Mouse (Mus musculus): ENCODE results near the gene Atg9a. TPM values are rescaled to one million over a fixed set of nuclear protein-coding genes. Genes with fewer than 3 reads are reported as not detected.
A peak's percentile ranks its signal among the peaks of the same experiment; 100 is the strongest.

Atg9a gene
- polyA plus RNA-seq, 1 experiment from 2014 or later: 26.2 TPM

DNA sequence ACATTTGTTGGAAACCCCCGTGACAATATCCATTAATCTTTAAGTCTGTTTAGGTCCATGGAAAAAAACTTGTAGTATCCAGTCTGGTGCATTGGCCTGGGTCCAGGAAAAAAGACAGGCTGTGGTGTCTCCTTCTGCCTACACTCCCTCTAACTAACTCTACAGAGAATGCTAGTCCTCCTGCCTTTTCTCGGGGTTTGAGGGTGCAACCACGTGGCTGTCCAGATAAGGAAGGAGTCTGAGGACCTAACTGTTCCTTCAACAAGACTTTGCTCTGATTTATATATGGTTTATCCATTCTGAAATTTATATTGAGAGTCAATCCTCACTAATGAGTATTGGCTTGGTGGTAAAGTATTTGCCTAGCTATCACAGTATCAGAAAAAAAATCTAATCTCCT lies 36.2 kb downstream of the Atg9a start:
- ATAC-seq: no peak
- 30% methylated on average over 3 of the region's 3 CpGs for WGBS (ENCODE audit: insufficient replicate concordance)

GRCm38 (mm10) chr1:75148727-75149126 lies 43.3 kb downstream of the Atg9a start:
- Histone ChIP-seq H3K4me2 (no peak overlapping the region), H3K36me3 (peaks cover 65% of the 10 kb centered on the region), H3K4me3 (no peak overlapping the region), H3K9ac (no peak overlapping the region), H3K4me1 (peaks cover 43% of the 10 kb centered on the region), H3K27ac (no peak overlapping the region), H3K9me3 (replicated peaks) (no peaks in the 10 kb centered on the region), H3K27me3 (replicated peaks) (no peaks in the 10 kb centered on the region)
- ATAC-seq: no peak
- 86% methylated on average over 4 of the region's 4 CpGs for WGBS (ENCODE audit: insufficient replicate concordance)

More for the DNA sequence above, 36.2 kb downstream of the Atg9a start:
- Histone ChIP-seq H3K9me3 (replicated peaks) (no peaks in the 10 kb centered on the region), H3K4me3 (no peak overlapping the region), H3K27ac (no peak overlapping the region), H3K27me3 (replicated peaks) (no peaks in the 10 kb centered on the region), H3K4me1 (peaks cover 44% of the 10 kb centered on the region), H3K9ac (no peak overlapping the region), H3K36me3 (no peaks in the 10 kb centered on the region), H3K4me2 (no peak overlapping the region)

DNA sequence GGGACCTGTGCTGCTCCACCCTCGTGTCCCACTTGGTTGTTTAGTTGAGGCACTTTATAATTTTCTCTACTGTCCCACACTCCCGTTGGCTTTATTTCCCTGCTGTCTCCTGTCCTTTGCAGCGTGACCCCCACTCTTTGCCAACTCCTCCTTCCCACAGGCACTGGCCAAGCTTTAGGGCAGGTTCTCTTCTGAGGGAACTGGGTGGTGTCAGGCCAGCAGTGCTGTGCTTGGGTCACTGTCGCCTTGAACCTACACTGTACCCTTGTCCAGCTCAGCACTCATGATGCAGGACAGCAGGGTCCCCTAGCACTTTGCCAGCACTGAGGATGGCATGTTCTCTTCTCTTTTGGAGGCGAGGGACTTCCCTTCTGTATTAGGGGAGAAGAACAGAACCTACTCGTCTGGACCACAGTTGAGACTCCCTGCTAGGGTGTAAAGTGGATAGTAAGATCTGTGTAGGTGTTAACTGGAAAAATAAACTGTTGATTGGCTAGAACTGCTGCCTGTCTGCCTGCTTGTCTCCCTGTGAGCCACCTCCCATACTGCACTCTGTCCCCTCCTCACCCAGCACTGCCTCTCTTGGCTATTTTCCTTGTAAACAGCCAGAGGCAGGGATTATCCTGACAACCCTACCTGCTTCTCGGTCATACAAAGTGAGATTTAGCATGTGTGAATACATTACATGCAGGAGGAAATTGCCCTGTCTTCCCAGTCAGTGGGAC lies 44.4 kb downstream of the Atg9a start:
- Histone ChIP-seq H3K36me3 (peaks cover 65% of the 10 kb centered on the region), H3K27ac (peak overlapping the region; percentile 99)

GRCm38 (mm10) chr1:75145589-75145988 lies 46.4 kb downstream of the Atg9a start:
- Histone ChIP-seq H3K36me3 (peaks cover 65% of the 10 kb centered on the region), H3K9ac (peak overlapping the region; percentile 92; the same call in 1 of the 2 replicates), H3K9me3 (replicated peaks) (no peaks in the 10 kb centered on the region), H3K4me3 (peak overlapping the region; percentile 81), H3K4me1 (peaks cover 51% of the 10 kb centered on the region), H3K27ac (peak overlapping the region; percentile 99), H3K4me2 (peak overlapping the region; percentile 88), H3K27me3 (replicated peaks) (no peaks in the 10 kb centered on the region)
- 35% methylated on average over 3 of the region's 3 CpGs for WGBS (ENCODE audit: insufficient replicate concordance)
- ATAC-seq: peak; percentile 23; the same call in 1 of the 2 replicates

More for the DNA sequence above, 44.4 kb downstream of the Atg9a start:
- Histone ChIP-seq H3K4me2 (0 out of 2 replicates have a peak overlapping the region, but pooled peaks have one; percentile 88), H3K27me3 (replicated peaks) (no peaks in the 10 kb centered on the region), H3K4me3 (no peak overlapping the region), H3K9me3 (replicated peaks) (no peaks in the 10 kb centered on the region), H3K9ac (peak overlapping the region; percentile 45; the same call in 1 of the 2 replicates), H3K4me1 (peaks cover 45% of the 10 kb centered on the region)
- ATAC-seq: no peak
- 81% methylated on average over 7 of the region's 7 CpGs for WGBS (ENCODE audit: insufficient replicate concordance)

GRCm38 (mm10) chr1:75142301-75143261 lies 49.4 kb downstream of the Atg9a start, which contains the start of the genes Cnppd1 and Retreg2:
Gene Cnppd1 (minus strand): TSS chr1:75142711.
Gene Retreg2 (plus strand): TSS chr1:75142778.
- Histone ChIP-seq H3K27me3 (replicated peaks) (no peaks in the 10 kb centered on the region), H3K36me3 (peaks cover 66% of the 10 kb centered on the region), H3K4me2 (peak within 1 kb of the TSS; percentile 88), H3K27ac (peak within 1 kb of the TSS; percentile 99), H3K9me3 (replicated peaks) (no peaks in the 10 kb centered on the region), H3K4me1 (peaks cover 77% of the 10 kb centered on the region), H3K9ac (peak within 1 kb of the TSS; percentile 92), H3K4me3 (peak within 1 kb of the TSS; percentile 81)
- peak; percentile 77 for ATAC-seq
- WGBS (ENCODE audit: insufficient replicate concordance): 1% methylated on average over 68 of the region's 91 CpGs

GRCm38 (mm10) chr1:75141486-75142190 lies 50.4 kb downstream of the Atg9a start:
- Histone ChIP-seq H3K9me3 (replicated peaks) (no peaks in the 10 kb centered on the region), H3K27ac (peak overlapping the region; percentile 99), H3K27me3 (replicated peaks) (no peaks in the 10 kb centered on the region), H3K4me1 (peaks cover 77% of the 10 kb centered on the region), H3K36me3 (peaks cover 66% of the 10 kb centered on the region), H3K9ac (peak overlapping the region; percentile 92), H3K4me3 (peak overlapping the region; percentile 81), H3K4me2 (peak overlapping the region; percentile 88)
- ATAC-seq: peak; percentile 56
- under 1% methylated on average over 53 of the region's 53 CpGs for WGBS (ENCODE audit: insufficient replicate concordance)

GRCm38 (mm10) chr1:75140601-75141190 lies 51.3 kb downstream of the Atg9a start:
- Histone ChIP-seq H3K4me2 (peak overlapping the region; percentile 88), H3K27me3 (replicated peaks) (no peaks in the 10 kb centered on the region), H3K36me3 (peaks cover 66% of the 10 kb centered on the region), H3K27ac (peak overlapping the region; percentile 99), H3K9me3 (replicated peaks) (no peaks in the 10 kb centered on the region), H3K4me3 (peak overlapping the region; percentile 81), H3K4me1 (peaks cover 77% of the 10 kb centered on the region), H3K9ac (peak overlapping the region; percentile 92)
- no peak for ATAC-seq
- 50% methylated on average over 4 of the region's 4 CpGs for WGBS (ENCODE audit: insufficient replicate concordance)

- Histone ChIP-seq H3K27ac (peak overlapping the region; percentile 100), H3K4me1 (peaks cover 74% of the 10 kb centered on the region), H3K9me3 (replicated peaks) (no peaks in the 10 kb centered on the region), H3K27me3 (replicated peaks) (no peaks in the 10 kb centered on the region), H3K36me3 (peaks cover 56% of the 10 kb centered on the region), H3K9ac (peak overlapping the region; percentile 32; the same call in 1 of the 2 replicates), H3K4me2 (peak overlapping the region; percentile 88), H3K4me3 (peak overlapping the region; percentile 81)
- no peak for ATAC-seq
- WGBS (ENCODE audit: insufficient replicate concordance): 48% methylated on average over 2 of the region's 2 CpGs
Measured at GRCm38 (mm10) chr1:75138448-75138847, 53.5 kb downstream of the Atg9a start.

- WGBS (ENCODE audit: insufficient replicate concordance): 16% methylated on average over 3 of the region's 3 CpGs
- no peaks in the 10 kb centered on the region for H3K9me3 ChIP-seq (replicated peaks)
- peak overlapping the region; percentile 88 for H3K4me2 ChIP-seq
- H3K36me3 ChIP-seq: peaks cover 56% of the 10 kb centered on the region
- peaks cover 9% of the 10 kb centered on the region; the same call in 1 of the 2 replicates for H3K27me3 ChIP-seq (replicated peaks)
- H3K9ac ChIP-seq: peak overlapping the region; percentile 77
- peak; percentile 92 for ATAC-seq
- H3K4me3 ChIP-seq: peak overlapping the region; percentile 32
- peaks cover 88% of the 10 kb centered on the region for H3K4me1 ChIP-seq
- peak overlapping the region; percentile 100 for H3K27ac ChIP-seq
Measured at GRCm38 (mm10) chr1:75136730-75137129, 55.3 kb downstream of the Atg9a start.

DNA sequence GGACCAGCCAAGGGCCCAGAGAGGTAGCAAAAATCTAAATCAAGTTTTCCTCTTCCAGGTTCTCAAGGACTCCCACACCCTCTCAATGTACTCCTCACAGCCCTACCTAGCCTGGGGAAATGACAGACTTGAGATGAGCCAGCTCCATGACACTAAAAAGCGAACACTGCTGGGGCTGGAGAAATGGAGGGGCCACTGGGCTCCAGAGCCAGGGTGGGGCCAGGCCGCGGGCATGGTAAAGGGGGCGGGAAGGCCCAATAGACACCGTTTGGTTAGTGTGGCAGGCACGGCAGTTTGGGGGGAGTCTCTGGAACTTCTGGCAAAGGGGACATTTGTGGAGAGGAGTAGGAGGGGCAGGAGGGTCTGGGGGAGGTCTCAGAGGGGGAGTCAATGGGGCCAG lies 55.7 kb downstream of the Atg9a start:
- Histone ChIP-seq H3K27ac (peak overlapping the region; percentile 100), H3K4me2 (peak overlapping the region; percentile 88), H3K36me3 (peaks cover 56% of the 10 kb centered on the region), H3K9ac (peak overlapping the region; percentile 77), H3K9me3 (replicated peaks) (no peaks in the 10 kb centered on the region), H3K4me3 (peak overlapping the region; percentile 32), H3K4me1 (peaks cover 88% of the 10 kb centered on the region), H3K27me3 (replicated peaks) (peaks cover 9% of the 10 kb centered on the region; the same call in 1 of the 2 replicates)
- WGBS (ENCODE audit: insufficient replicate concordance): 29% methylated on average over 6 of the region's 6 CpGs
- ATAC-seq: peak; percentile 71

Data from liver, embryonic 12.5 days (tissue).